Mouse (Mus musculus) megakaryocyte, embryonic 14.5 days (primary cell): Measurements from ENCODE around the gene Rc3h2.

Experiments used
- FLI1 ChIP-seq: IDR thresholded peaks from 2 replicates; pipeline ENCODE4 v1.6.1; 2012; ENCODE audit warnings: low read length, inconsistent platforms, mixed read lengths
- GATA1 ChIP-seq: IDR thresholded peaks from 3 replicates; pipeline ENCODE4 v1.6.1; 2012; ENCODE audit warnings: mixed read lengths, low read length, inconsistent platforms, borderline replicate concordance

DNA sequence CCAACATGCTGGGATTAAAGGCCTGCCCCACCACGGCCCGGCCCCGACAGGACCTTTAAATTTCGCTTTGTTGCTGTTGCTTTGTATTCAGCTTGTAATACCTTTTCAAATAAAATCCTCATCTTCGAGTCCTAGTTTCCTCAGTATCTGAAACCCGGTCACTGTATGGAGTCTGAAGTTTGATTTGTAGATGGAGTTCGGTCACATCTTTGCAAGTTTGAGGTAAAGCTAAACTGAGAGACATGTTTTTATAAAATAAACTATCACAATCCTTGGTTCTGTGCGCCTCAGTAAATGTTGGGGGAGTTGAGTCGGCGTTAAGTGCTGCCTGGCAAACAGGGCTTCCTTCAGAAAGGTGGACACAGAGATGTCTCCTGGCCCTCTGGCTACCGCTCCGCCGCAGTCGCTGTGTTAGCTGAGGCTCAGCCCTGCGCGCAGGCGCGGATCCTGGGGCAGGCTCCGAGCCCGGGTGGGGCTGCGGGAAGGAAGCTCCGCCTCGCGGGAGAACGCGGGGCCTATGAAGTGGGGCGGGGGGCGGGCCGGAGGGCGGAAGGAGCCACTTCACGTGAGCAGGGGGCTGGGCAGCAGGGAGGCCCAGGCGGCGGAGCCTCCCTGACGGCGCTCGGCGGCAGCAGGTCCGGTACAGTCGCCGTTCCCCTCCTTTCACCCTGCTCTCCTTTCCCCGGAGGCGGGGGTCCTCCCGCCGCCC, 29.1 kb upstream of the Rc3h2 start:
- TF ChIP-seq GATA1 = no peak
- TF ChIP-seq FLI1 = no peak
